Mouse (Mus musculus) gastrocnemius, postnatal 36 days (tissue): ENCODE results near the gene Kbtbd3. TPM values are rescaled to one million over a fixed set of nuclear protein-coding genes. Genes with fewer than 3 reads are reported as not detected.

Experiments used
- microRNA-seq, 2 experiments: library from miRNA; unstranded; fragments of <30 nt; microRNA quantifications; one replicate each; pipeline ENCODE4 v1.2.0; 2021
- total RNA-seq, 2 experiments: library from RNA; stranded (reverse); gene quantifications; 2 replicates each; pipeline ENCODE4 v1.2.3; 2021

Kbtbd3 gene
- total RNA-seq, 2 experiments from 2014 or later: 3.5 to 3.9 TPM

Small RNAs within 50 kb of the gene (microRNA-seq; reads per million reads assigned to microRNA genes)
- 0 reads per million in 2 experiments for gene Gm22195
- 0 reads per million in 2 experiments for gene Gm23992

Other genes with a start within 250 kb of the Kbtbd3 start
- gene Aasdhppt, start 362 bp upstream of the Kbtbd3 start, total RNA-seq: 10 to 100 TPM; 10.6 to 11.0 TPM
- 10 to 100 TPM; 23.2 to 27.8 TPM for gene Msantd4, start 66.7 kb downstream of the Kbtbd3 start, total RNA-seq